Mouse (Mus musculus): ENCODE measurements at regions not wholly inside any gene's neighbourhood (a gene's known extent, or its start where the extent isn't known, plus 50 kb on each side); places are given as distances from the start of the nearest gene placed in this dataset.

DNA sequence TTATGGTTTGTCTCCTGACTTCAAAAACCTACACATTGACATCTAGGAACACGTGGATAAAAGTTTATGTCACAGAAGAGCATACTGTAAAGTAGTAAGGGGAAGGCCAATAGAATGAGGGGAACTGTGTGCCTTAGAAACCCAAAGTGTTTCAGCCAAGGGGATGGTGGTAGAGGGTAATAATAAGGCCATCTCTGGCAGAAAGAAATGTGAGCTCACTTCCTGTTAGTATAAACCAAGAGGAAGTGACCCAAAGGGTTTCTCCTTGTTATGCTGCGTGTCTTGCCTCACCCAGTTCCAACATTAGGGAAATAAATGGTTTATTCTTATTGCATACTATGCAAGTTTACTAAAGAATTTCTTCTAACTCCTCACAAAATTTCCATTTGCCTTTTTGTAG, 2982.4 kb upstream of the Lrrc6 start:
- TF ChIP-seq GATA1 (IDR thresholded peaks at IDR 0.05; ENCODE audit: borderline replicate concordance, low read length) (no peak), FLI1 (IDR thresholded peaks at IDR 0.05; ENCODE audit: low read length) (no peak)

Measured in megakaryocyte, embryonic 14.5 days (primary cell).